Mouse (Mus musculus): ENCODE results near the gene Pttg1.

Pttg1 gene

DNA sequence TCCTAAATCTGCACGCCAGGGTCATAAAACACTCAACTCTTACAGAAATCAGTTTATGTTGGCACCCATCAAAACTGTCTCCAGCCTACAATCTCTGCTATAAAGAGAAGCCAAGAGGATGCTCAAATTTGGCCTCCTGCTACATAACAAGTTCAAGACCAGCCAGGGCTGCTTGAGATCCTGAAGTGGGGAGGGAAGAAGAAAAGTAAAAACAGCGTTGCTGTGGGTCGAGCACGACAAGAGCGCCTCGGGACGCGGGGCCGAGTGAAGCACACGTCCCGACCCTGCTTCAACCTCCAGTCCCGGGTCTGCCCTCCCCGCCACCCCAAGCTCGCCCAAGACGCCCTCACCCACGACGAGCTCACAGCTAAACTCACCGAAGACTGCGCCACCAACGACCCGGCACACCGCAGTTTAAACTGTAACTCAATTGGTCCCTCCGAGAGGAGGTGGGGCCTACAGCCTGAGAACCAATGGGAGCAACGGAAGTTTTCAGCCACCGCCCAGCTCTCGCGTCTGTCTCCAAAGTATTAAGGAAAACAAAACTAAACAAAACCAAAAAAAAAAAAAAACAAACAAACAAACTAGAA lies at the start of gene Pttg1:
Pttg1 (minus strand) TSS at position 428 of the 590 bp plus-strand sequence.
- DNase-seq (ENCODE audit: low read depth): peak; percentile 76

GRCm38 (mm10) chr11:43474225-43474774 lies 48.2 kb upstream of the Pttg1 start, which contains the start of gene C1qtnf2:
TSS of gene C1qtnf2 (plus strand) at chr11:43474276.
- DNase-seq (ENCODE audit: low read depth): peak; percentile 32

DNA sequence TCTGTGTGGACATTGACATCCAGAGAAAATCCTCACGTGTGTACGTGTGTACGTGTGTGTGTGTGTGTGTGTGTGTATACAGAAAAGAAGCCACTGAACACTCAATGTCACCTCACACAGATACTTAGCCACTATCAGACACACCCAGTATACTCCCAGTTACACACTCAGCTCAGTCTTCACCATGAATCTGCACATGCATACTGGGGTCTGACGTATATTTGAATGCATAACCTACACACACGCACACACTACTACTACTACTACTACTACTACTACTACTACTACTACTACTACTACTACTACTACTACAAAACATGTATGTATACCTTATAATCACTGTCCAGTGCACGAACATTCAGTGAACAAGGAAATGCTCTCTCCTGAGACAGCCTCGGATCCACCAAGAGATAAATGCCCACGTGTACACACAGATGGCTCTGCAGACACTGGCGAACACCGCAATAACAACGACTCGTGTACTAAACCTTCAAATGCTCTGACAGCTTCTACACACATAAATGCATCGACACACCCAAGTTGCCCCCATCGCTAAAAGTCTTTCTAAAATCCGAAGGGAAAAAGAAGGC lies 47.7 kb upstream of the Pttg1 start:
- DNase-seq (ENCODE audit: low read depth): no peak

- DNase-seq (ENCODE audit: low read depth): no peak
Measured at GRCm38 (mm10) chr11:43473115-43473514, 47.1 kb upstream of the Pttg1 start.

- no peak for DNase-seq (ENCODE audit: low read depth)
Measured at GRCm38 (mm10) chr11:43470881-43471820, 45.1 kb upstream of the Pttg1 start.

DNA sequence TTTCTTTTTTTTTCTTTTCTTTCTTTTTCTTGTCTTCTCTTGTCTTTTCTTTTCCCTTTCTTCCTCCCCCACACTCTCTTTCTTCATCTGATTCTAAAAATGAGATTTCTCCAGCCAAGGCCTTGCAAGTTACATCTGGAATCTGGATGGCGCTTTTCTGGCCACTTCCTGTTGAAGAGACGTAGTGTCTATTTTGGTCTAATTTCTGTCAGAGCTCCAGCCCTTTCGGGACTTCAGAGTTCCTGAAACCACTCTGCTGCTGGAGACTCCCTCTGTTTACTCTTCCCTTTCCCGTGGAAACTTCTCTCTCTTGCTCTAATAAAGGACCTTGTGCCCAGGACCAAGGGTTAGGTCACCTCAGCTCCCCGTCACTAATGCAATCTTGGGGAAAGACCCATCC lies 44.1 kb upstream of the Pttg1 start:
- no peak for DNase-seq (ENCODE audit: low read depth)

DNA sequence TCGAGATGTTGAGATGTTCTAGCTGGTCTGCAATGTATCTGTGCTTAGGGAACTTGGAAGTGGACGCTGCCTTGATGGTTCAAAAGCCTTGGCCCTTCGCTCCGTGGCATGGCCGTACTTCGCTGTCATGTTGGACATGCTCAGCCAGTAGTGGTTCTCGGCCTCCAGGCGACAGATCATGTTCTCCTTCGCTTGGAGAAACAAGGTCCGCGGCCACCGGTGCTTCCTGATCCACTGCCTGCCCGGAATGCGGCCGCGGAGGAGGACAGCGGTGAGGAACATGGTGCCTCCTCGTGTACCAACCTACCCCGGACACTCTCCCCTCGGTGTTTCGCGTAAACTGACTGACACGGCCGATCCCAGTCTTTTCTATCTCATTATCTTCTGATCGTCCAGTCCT lies 37.2 kb upstream of the Pttg1 start:
- DNase-seq (ENCODE audit: low read depth): no peak

GRCm38 (mm10) chr11:43452266-43452665 lies 26.2 kb upstream of the Pttg1 start:
- DNase-seq (ENCODE audit: low read depth): no peak

DNA sequence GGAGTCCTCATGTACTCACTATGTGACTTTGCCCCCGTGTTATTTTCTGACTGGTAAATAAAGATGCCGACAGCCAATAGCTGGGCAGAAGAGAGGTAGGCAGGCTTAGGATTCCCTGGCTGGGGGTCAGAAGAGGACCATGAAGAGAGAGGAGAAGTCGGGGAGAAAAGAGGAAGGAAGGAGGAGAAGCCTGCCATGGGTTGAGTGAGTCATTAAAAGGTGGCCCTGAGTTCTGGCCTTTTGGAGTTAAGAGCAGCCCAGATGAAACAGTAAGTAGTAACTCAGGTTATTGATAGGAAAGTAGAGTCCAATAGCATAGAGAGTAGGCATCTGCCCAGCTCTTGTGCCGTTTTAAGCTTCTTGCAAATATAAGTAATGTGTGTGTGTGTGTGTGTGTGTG lies 25.3 kb upstream of the Pttg1 start:
- no peak for DNase-seq (ENCODE audit: low read depth)

- DNase-seq (ENCODE audit: low read depth): no peak
Measured at GRCm38 (mm10) chr11:43449916-43450315, 23.9 kb upstream of the Pttg1 start.

- DNase-seq (ENCODE audit: low read depth): no peak
Measured at GRCm38 (mm10) chr11:43443183-43443582, 17.1 kb upstream of the Pttg1 start.

- no peak for DNase-seq (ENCODE audit: low read depth)
Measured at GRCm38 (mm10) chr11:43441121-43441520, 15.1 kb upstream of the Pttg1 start.

DNA sequence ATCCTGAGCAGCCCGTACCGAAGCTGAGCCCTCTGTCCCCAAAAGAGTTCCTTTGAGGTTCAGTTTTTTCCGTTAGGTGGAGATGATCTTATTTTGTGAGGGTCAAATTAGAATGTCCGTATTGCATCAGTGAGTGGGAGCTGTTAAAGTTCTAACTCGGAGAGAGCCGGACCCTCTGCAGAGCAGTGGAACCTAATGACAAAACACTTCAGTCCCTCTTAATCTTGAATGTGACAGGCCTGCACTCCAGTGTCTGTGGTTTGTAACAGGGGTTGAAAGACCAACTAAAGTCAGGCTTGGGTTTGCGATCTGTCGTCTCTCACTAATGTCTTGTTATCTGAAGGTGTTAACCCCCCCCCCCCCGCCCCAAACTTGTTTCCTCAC lies 8.0 kb upstream of the Pttg1 start:
- no peak for DNase-seq (ENCODE audit: low read depth)

DNA sequence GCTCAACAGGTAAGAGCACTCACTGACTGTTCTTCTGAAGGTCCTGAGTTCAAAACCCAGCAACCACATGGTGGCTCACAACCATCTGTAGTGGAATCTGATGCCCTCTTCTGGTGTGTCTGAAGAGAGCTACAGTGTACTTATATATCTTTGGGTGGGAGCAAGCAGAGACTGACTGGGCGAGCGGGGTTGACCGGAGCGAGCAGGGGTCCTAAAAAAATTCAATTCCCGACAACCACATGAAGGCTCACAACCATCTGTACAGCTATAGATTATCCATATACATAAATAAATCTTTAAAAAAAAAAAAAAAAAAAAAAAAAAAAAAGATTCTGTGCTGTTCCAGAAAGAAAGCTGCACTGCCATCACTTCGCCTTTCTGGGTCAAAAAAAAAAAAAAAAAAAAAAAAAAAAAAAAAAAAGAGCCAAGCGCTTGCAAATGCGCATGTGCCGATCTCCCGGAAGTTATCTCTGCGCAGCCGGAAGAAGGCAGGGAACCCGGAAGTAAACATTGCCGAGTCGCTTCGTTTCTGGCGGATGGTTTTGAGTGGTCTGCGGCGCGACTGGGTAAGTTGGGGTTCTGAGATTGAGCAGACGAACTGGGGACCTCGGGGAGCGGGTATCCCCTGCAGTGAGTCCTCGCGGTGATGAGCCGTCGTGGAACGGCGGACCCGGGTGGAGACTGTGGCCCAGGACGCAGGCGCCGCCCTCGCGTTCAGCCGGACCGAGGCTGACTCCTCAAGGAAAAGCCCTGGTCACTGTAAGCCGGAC lies 7.4 kb upstream of the Pttg1 start, which contains the start of gene Slu7:
Slu7 (plus strand) TSS at position 491 of the 770 bp plus-strand sequence.
- DNase-seq (ENCODE audit: low read depth): peak; percentile 57

DNA sequence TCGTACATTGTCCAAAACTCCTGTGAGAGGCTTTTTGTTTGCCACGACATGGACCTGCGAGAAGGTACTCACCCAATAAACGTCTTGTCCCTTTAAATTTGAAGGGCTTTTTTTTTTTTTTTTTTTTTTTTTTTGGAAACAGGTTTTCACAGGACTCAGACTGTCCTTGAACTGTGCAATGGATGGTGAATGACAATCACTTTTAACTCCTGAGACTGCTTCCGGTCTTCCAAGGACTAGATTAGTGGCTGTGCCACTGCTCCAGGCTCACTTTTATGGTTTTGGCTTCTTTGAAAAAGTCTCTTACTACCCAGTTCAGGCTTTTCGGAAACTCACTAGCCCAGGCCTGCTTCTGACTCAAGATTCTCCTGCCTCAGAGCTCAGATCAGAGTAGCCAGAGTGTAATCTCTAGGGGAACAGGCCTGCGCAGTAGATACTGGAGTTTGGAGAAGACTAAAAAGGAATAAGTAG lies 398 bp upstream of the Pttg1 start:
- no peak for DNase-seq (ENCODE audit: low read depth)

- no peak for DNase-seq (ENCODE audit: low read depth)
Measured at GRCm38 (mm10) chr11:43425166-43425709, 813 bp downstream of the Pttg1 start.

GRCm38 (mm10) chr11:43424386-43424785 lies 1.7 kb downstream of the Pttg1 start:
- DNase-seq (ENCODE audit: low read depth): no peak

- DNase-seq (ENCODE audit: low read depth): no peak
Measured at GRCm38 (mm10) chr11:43417201-43417600, 8.8 kb downstream of the Pttg1 start.

DNA sequence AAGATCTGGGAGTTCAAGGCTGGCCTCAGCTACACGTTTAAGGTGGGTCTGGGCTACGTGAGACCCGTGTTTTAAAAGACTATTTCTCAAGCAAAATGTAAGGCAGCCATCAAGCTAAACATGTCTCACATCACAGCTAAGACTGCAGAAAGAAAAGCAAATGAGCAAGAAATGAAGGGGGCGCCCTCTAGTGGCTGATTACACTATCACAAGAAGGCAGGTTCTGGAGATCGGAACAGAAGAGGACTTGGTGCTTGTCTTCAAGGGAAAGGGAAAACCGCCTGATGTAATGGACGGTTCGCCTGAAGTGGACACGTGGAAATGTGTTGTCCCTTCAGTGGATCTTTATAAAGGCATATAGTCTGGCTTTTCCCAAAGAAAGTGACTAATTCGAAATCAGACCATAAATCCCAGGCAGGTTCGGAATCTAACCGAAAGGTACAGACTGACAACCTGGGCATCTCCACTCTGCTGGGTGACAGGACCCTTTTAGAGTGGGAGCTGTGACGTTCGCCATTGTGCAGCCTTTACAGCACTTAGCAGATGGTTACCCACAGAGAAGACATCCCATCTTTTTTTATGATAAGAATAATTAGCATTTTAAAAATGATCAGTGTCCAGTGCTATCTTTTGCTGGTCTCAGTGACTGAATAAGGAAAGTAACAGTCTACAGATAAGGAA lies 13.1 kb downstream of the Pttg1 start:
- peak; percentile 70 for DNase-seq (ENCODE audit: low read depth)

GRCm38 (mm10) chr11:43411413-43411812 lies 14.6 kb downstream of the Pttg1 start:
- peak; percentile 73 for DNase-seq (ENCODE audit: low read depth)

DNA sequence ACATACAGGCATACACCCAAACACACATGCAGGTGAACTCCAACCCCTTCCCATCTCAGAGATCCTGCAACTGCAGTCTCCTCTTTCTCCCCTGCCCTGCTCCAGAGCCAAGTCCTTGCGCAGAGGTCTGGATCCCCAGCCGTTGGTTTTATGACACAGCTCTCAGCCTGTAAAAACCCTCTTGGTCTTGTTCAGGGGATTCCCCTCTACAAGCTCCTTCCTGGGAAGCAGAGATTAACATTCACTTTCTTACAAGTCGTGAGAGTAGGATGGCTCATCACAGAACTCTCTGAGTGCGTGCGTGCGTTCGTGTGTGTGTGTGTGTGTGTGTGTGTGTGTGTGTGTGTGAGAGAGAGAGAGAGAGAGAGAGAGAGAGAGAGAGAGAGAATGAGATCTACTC lies 15.8 kb downstream of the Pttg1 start:
- no peak for DNase-seq (ENCODE audit: low read depth)

Data from c-Kit-positive CD71-negative TER-119-negative erythroid progenitor cells, embryonic 14.5 days (primary cell).